Mouse (Mus musculus): ENCODE measurements around the gene Ssr2. TPM values are rescaled to one million over a fixed set of nuclear protein-coding genes. Genes with fewer than 3 reads are reported as not detected.

Gene Ssr2
- polyA plus RNA-seq, 1 experiment from 2014 or later: 164 TPM

DNA sequence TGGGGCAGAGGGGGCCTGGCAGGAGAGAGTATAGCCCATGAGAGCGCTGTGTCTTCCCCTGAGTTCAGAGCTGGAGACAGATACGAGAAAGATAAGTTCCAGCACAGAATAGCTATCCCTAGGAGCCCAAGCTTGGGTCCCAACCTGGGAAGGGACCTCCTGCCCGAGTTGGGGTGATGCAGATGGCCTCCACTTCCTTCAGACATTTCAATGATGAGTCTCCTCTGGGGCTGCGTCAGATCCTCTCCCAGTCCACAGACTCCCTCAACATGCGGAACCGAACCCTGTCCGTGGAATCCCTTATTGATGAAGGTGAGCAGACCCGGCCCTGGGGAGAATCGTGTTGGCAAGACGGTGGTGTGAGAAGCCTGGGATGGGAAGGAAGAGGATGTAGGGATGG, 57.4 kb downstream of the Ssr2 start:
- no peak for ATAC-seq (ENCODE audit: low read depth)
- Histone ChIP-seq H3K9ac (no peak overlapping the region), H3K4me3 (no peak overlapping the region), H3K36me3 (peaks cover 99% of the 10 kb centered on the region), H3K4me1 (replicated peaks) (peaks cover 39% of the 10 kb centered on the region), H3K4me2 (no peak overlapping the region), H3K9me3 (no peaks in the 10 kb centered on the region), H3K27me3 (no peaks in the 10 kb centered on the region), H3K27ac (replicated peaks) (no peak overlapping the region)
- WGBS: 92% methylated on average over 10 of the region's 10 CpGs

DNA sequence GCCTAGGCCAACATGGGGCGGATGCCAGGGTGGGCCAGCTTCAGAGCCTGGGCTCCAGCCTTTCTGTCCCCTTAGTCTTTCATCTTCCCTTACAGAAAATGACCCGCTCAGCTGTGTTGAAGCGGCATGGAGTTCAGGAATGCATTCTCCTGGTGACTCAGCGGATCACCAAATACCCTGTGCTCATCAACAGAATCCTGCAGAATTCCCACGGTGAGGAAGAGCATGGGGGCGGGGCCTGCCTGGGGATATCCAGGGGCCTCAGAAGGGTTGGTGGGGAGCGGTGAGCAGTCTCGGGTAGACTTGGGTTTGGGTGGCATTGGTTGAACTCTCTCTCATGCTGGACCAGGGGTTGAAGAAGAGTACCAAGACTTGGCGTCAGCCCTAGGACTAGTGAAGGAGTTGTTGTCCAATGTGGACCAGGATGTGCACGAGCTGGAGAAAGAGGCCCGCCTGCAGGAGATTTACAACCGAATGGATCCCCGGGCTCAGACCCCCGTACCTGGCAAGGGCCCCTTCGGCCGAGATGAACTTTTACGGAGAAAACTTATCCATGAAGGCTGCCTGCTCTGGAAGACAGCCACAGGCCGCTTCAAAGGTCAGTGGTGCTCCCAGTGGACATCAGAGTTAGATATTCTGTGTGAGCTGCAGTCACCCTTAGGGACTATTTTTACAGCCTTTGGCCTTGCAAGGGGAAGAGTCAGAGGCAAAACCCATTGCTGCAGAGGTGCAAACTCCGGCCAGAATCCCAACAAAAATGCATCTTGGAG, 60.0 kb downstream of the Ssr2 start:
- 90% methylated on average over 19 of the region's 19 CpGs for WGBS

DNA sequence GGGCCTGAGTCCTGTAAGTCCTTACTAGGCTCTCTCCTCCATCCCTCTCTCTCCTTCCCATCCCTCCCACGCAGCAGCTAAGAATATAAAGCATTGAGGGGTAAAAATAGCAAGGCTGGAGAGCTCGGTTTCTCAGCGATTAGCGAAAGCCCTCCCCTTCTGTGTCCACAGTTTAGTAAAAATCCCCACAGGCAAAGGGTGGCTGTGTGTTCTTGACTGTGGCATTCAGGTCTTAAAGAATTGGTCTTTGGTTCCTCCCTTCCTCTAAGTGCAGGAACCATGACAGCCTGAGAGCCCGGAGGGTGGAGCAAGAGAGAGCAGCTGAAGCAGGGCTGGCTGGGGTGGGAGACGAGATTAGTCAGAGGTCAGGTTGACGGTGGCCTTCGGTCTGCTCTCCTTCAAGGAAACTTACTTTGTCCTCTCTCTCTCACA, 60.9 kb downstream of the Ssr2 start:
- H3K9ac ChIP-seq: no peak overlapping the region
- no peak overlapping the region for H3K4me2 ChIP-seq
- H3K9me3 ChIP-seq: no peaks in the 10 kb centered on the region
- 83% methylated on average over 8 of the region's 8 CpGs for WGBS
- H3K4me1 ChIP-seq (replicated peaks): 0 out of 2 replicates have a peak, but pooled peaks cover 6% of the 10 kb centered on the region
- no peak overlapping the region for H3K27ac ChIP-seq (replicated peaks)
- no peak overlapping the region for H3K4me3 ChIP-seq
- no peak for ATAC-seq (ENCODE audit: low read depth)
- H3K36me3 ChIP-seq: peaks cover 99% of the 10 kb centered on the region
- no peaks in the 10 kb centered on the region for H3K27me3 ChIP-seq

More for the DNA sequence above, 60.0 kb downstream of the Ssr2 start:
- H3K9ac ChIP-seq: no peak overlapping the region
- H3K27me3 ChIP-seq: no peaks in the 10 kb centered on the region
- ATAC-seq (ENCODE audit: low read depth): no peak
- H3K36me3 ChIP-seq: peaks cover 99% of the 10 kb centered on the region
- H3K4me3 ChIP-seq: no peak overlapping the region
- no peak overlapping the region for H3K4me2 ChIP-seq
- 0 out of 2 replicates have a peak, but pooled peaks cover 13% of the 10 kb centered on the region for H3K4me1 ChIP-seq (replicated peaks)
- H3K9me3 ChIP-seq: no peaks in the 10 kb centered on the region
- H3K27ac ChIP-seq (replicated peaks): no peak overlapping the region

DNA sequence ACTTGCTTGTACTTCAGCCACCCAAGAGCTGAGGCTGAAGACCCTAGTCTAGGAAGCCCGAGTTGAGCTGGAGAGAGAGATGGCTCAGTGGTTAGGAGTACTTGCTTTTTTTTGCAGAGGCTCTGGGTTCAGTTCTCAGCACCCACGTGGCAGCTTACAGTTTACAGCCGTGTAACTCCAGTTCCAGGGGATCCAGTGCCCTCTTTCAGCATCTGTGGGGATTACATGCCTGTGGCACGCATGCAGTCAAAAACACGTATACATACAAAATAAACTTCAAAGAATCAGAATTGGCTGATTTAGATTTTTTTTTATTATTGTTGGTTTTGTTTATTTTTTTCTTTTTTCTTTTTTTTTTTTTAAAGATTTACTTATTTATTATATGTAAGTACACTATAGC, 61.5 kb downstream of the Ssr2 start:
- Histone ChIP-seq H3K27me3 (no peaks in the 10 kb centered on the region), H3K9me3 (no peaks in the 10 kb centered on the region), H3K27ac (replicated peaks) (no peak overlapping the region), H3K4me2 (no peak overlapping the region), H3K4me3 (no peak overlapping the region), H3K36me3 (peaks cover 99% of the 10 kb centered on the region), H3K9ac (no peak overlapping the region), H3K4me1 (replicated peaks) (0 out of 2 replicates have a peak, but pooled peaks cover under 1% of the 10 kb centered on the region)
- ATAC-seq (ENCODE audit: low read depth): no peak
- WGBS: 94% methylated on average over 5 of the region's 5 CpGs

MicroRNAs encoded within 50 kb of the gene (microRNA counts, 519-probe panel; counts per million panel counts)
- microRNA mmu-miR-1905: not detected

Small RNAs within 50 kb of the gene (microRNA-seq; reads per million reads assigned to microRNA genes)
- gene Mir1905: not detected

Other genes with a start within 250 kb of the Ssr2 start
- 1.5 and 1.7 TPM in 2 replicates for gene Tmem79, start 239.7 kb upstream of the Ssr2 start, polyA plus RNA-seq (2015; fragmentation: Nextera tagmentation; extraction: Ambion mirVana)
- gene Smg5, start 239.6 kb upstream of the Ssr2 start, polyA plus RNA-seq (2015; fragmentation: Nextera tagmentation; extraction: Ambion mirVana): 57.2 and 66.1 TPM in 2 replicates
- gene Paqr6, start 211.3 kb upstream of the Ssr2 start, polyA plus RNA-seq (2015; fragmentation: Nextera tagmentation; extraction: Ambion mirVana): 3.4 and 5.3 TPM in 2 replicates
- gene Bglap3, start 203.1 kb upstream of the Ssr2 start, polyA plus RNA-seq (2015; fragmentation: Nextera tagmentation; extraction: Ambion mirVana): not detected in 2 replicates
- not detected in 2 replicates for gene Bglap2, start 197.2 kb upstream of the Ssr2 start, polyA plus RNA-seq (2015; fragmentation: Nextera tagmentation; extraction: Ambion mirVana)
- gene Bglap, start 191.4 kb upstream of the Ssr2 start, polyA plus RNA-seq (2015; fragmentation: Nextera tagmentation; extraction: Ambion mirVana): not detected in 2 replicates
- gene Pmf1, start 165.5 kb upstream of the Ssr2 start, polyA plus RNA-seq (2015; fragmentation: Nextera tagmentation; extraction: Ambion mirVana): 31.6 and 33.5 TPM in 2 replicates
- 30.4 and 31.1 TPM in 2 replicates for gene Slc25a44, start 150.7 kb upstream of the Ssr2 start, polyA plus RNA-seq (2015; fragmentation: Nextera tagmentation; extraction: Ambion mirVana)
- 19.7 and 21.8 TPM in 2 replicates for gene Sema4a, start 114.7 kb upstream of the Ssr2 start, polyA plus RNA-seq (2015; fragmentation: Nextera tagmentation; extraction: Ambion mirVana)
- 41.9 and 45.3 TPM in 2 replicates for gene Lmna, start 65.9 kb upstream of the Ssr2 start, polyA plus RNA-seq (2015; fragmentation: Nextera tagmentation; extraction: Ambion mirVana)
- 32.5 and 33.7 TPM in 2 replicates for gene Mex3a, start 43.5 kb upstream of the Ssr2 start, polyA plus RNA-seq (2015; fragmentation: Nextera tagmentation; extraction: Ambion mirVana)
- gene Rab25, start 27.6 kb upstream of the Ssr2 start, polyA plus RNA-seq (2015; fragmentation: Nextera tagmentation; extraction: Ambion mirVana): not detected in 2 replicates
- 161 and 170 TPM in 2 replicates for gene Lamtor2, start 22.8 kb upstream of the Ssr2 start, polyA plus RNA-seq (2015; fragmentation: Nextera tagmentation; extraction: Ambion mirVana)
- gene Ubqln4, start 22.1 kb upstream of the Ssr2 start, polyA plus RNA-seq (2015; fragmentation: Nextera tagmentation; extraction: Ambion mirVana): 38.4 and 40.6 TPM in 2 replicates
- 146 and 157 TPM in 2 replicates for gene Arhgef2, start 30.1 kb downstream of the Ssr2 start, polyA plus RNA-seq (2015; fragmentation: Nextera tagmentation; extraction: Ambion mirVana)
- gene Rxfp4, start 77.3 kb downstream of the Ssr2 start, polyA plus RNA-seq (2015; fragmentation: Nextera tagmentation; extraction: Ambion mirVana): not detected in 2 replicates
- gene Khdc4, start 109.9 kb downstream of the Ssr2 start, polyA plus RNA-seq (2015; fragmentation: Nextera tagmentation; extraction: Ambion mirVana): 95.0 and 104 TPM in 2 replicates
- gene Rit1, start 141.0 kb downstream of the Ssr2 start, polyA plus RNA-seq (2015; fragmentation: Nextera tagmentation; extraction: Ambion mirVana): 60.7 and 65.0 TPM in 2 replicates
- 234 and 259 TPM in 2 replicates for gene Syt11, start 199.3 kb downstream of the Ssr2 start, polyA plus RNA-seq (2015; fragmentation: Nextera tagmentation; extraction: Ambion mirVana)